Mouse (Mus musculus) forebrain, embryonic 12.5 days (tissue): ENCODE data around the gene Hmga2. TPM values are rescaled to one million over a fixed set of nuclear protein-coding genes. Genes with fewer than 3 reads are reported as not detected.
"Not testable (repeated sequence)": the region's sequence is repeated elsewhere in the genome, so short reads cannot be mapped to it uniquely, and the experiment has no call there.

ENCODE experiments used
- ATAC-seq: fragments of 200-750 bp; cut with Nextera tagmentation; 2 replicates; pipeline ENCODE4 v1.8.0; 2017; ENCODE audit warnings: moderate TSS enrichment; ENCODE audit not compliant: low FRiP score
- H3K27ac ChIP-seq: fragments of 300-500 bp; sonication (generic); 2 replicates; pipeline ENCODE4 v1.5.1; 2016; ENCODE audit warnings: mild to moderate bottlenecking
- H3K27me3 ChIP-seq: fragments of 300-500 bp; sonication (generic); 2 replicates; pipeline ENCODE4 v1.6.1; 2016; ENCODE audit warnings: mild to moderate bottlenecking
- H3K36me3 ChIP-seq: fragments of 300-500 bp; sonication (generic); replicated peaks from 2 replicates; pipeline ENCODE4 v1.6.1; 2016; ENCODE audit warnings: mild to moderate bottlenecking
- H3K4me1 ChIP-seq: fragments of 300-500 bp; sonication (generic); 2 replicates; pipeline ENCODE4 v1.6.1; 2016
- H3K4me2 ChIP-seq: fragments of 300-500 bp; sonication (generic); 2 replicates; pipeline ENCODE4 v1.6.1; 2016; ENCODE audit warnings: mild to moderate bottlenecking, moderate library complexity
- H3K4me3 ChIP-seq: fragments of 300-500 bp; sonication (generic); replicated peaks from 2 replicates; pipeline ENCODE4 v1.5.1; 2016; ENCODE audit warnings: mild to moderate bottlenecking
- H3K9ac ChIP-seq: fragments of 300-500 bp; sonication (generic); 2 replicates; pipeline ENCODE4 v1.6.1; 2016; ENCODE audit warnings: mild to moderate bottlenecking
- H3K9me3 ChIP-seq: fragments of 300-500 bp; sonication (generic); 2 replicates; pipeline ENCODE4 v1.6.1; 2016
- WGBS: fragments of 180-500 bp; shearing (Covaris S2); methylation state at CpG from one replicate; pipeline ENCODE4 v1.1.7; 2016; 5-methylcytosine and 5-hydroxymethylcytosine counted together
- polyA plus RNA-seq: library from polyadenylated mRNA; unstranded; fragments of >200 nt; fragmentation: Nextera tagmentation; extraction: Ambion mirVana; gene quantifications from 2 replicates; pipeline ENCODE4 v1.2.1, GENCODE M21; 2016

Gene Hmga2
- polyA plus RNA-seq, 1 experiment from 2014 or later, result 48.9 TPM

DNA sequence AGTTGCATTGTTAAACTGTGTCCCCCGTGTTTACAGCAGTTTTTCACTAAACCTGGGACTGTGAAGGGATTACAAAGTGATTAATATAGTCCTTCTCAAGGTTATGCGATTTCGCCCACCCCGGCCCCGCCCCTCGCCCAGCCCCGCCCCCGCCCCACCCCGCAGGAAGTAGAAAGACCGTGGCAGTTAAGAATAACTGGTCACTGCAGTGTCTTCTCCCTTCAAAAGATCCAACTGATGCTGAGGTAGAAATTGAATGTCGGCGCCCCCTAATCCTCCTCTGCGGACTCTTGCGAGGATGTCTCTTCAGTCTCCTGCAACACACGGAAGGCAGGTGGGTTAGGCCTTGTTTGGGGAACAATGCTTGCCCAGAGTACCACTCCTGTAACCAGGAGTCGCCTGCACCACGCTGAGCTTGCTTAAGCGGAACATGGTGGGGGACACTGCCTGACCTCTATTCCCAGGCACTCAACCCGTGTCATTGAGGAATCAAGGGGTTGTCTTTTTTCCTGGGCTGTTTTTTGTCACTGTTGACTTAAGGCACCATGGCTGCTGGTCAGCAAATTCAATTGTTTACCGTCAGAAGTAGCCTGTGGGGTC is 112.2 kb downstream of the Hmga2 start:
- no peak for ATAC-seq
- Histone ChIP-seq H3K9ac (no peak overlapping the region), H3K36me3 (peaks cover 6% of the 10 kb centered on the region; the same call in 1 of the 2 replicates), H3K9me3 (no peaks in the 10 kb centered on the region), H3K27me3 (no peaks in the 10 kb centered on the region), H3K4me1 (peaks cover 22% of the 10 kb centered on the region), H3K4me3 (no peak overlapping the region), H3K4me2 (no peak overlapping the region), H3K27ac (no peak overlapping the region)
- 58% methylated on average over 20 of the region's 20 CpGs for WGBS

DNA sequence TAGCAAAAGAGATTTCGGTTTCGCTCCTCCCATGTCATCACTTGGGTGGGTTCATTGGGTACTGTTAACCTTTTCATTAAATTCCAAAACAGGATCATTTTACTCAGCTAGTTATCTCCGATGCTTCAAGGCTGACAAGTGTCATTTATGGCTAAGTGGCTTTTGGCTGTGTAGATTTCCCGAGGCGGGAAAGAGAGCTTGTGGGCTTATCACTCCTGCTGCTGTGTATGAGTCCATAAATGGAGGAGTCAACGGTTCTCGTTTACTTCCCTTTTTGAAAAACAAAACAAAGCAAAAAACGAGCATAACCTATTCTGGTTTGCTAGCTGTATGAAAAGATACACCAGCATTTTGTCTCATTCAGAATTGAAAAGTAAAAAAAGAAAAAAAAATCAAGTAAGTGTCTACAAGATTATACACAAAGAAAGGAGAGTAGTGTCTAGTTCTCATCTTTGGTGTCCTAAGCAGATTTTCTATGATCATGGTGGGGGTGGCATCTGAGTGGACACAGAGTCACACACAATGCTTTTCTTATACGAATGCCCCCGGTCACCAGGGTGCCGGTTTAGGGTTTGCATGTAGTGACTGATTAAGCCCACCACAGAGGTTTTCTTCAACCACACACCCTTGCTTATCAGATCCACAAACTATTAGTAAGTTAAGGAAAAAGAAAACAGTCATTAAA is 112.8 kb downstream of the Hmga2 start:
- not testable (repeated sequence) for H3K9ac ChIP-seq, H3K4me2 ChIP-seq, H3K9me3 ChIP-seq, H3K4me3 ChIP-seq, H3K27ac ChIP-seq, H3K36me3 ChIP-seq, ATAC-seq, H3K27me3 ChIP-seq
- H3K4me1 ChIP-seq, result peaks cover 22% of the 10 kb centered on the region
- WGBS, result 80% methylated on average over 10 of the region's 11 CpGs

DNA sequence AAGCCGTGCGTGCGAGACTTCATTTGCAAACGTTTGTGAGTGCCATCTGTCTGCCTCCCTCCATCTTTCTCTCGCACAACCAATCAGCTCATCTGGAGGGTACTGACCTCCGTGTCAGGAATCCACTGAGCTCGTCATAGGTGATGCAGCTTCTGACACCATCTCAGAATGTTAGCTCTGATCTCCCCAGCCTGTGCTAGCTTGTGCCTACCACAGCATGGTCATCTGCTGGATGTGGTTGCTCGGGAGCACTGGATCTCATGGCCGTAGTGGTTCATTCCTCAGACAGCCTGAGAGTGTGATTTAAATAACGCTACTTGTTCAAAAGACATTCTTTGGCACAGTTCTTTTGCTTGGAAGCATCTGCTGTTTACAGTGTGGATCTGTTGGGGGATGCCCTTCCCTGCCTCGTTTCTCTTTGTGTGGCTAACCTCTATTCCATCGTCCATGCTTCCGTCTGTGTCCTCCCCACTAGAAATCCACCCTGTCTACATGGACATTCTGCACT is 121.7 kb downstream of the Hmga2 start:
- no peak overlapping the region for H3K27ac ChIP-seq
- H3K4me2 ChIP-seq, result no peak overlapping the region
- H3K4me3 ChIP-seq, result no peak overlapping the region
- WGBS, result 79% methylated on average over 13 of the region's 13 CpGs
- H3K36me3 ChIP-seq, result no peaks in the 10 kb centered on the region
- 0 out of 2 replicates have a peak, but pooled peaks cover 4% of the 10 kb centered on the region for H3K27me3 ChIP-seq
- no peak overlapping the region for H3K9ac ChIP-seq
- H3K9me3 ChIP-seq, result no peaks in the 10 kb centered on the region
- no peaks in the 10 kb centered on the region for H3K4me1 ChIP-seq
- no peak for ATAC-seq

DNA sequence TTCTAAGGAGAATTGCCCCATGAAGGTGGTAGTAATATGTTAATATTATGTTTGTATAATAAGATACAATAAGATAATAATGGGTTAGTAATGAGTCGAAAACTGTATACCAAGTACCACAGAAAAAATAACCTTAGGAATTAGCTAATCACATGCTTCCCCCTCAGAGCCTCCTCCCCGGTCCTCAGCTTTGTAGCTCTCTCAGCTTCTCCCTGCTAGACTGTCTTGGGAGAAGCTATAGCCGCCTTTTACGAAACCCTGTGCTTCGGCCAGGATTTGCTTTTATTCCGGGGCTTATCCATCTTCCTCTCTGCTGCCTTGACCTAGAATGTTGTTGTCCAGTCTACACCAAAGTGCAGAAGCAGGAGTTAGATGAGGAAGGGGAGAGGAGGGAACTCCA is 130.9 kb downstream of the Hmga2 start:
- H3K9ac ChIP-seq, result no peak overlapping the region
- no peaks in the 10 kb centered on the region for H3K9me3 ChIP-seq
- H3K4me2 ChIP-seq, result no peak overlapping the region
- WGBS, result 27% methylated on average over 6 of the region's 6 CpGs
- peaks cover 15% of the 10 kb centered on the region for H3K4me1 ChIP-seq
- no peaks in the 10 kb centered on the region for H3K36me3 ChIP-seq
- no peak overlapping the region for H3K4me3 ChIP-seq
- no peak overlapping the region; the same call in 1 of the 2 replicates for H3K27ac ChIP-seq
- H3K27me3 ChIP-seq, result peaks cover 27% of the 10 kb centered on the region
- peak; percentile 44 for ATAC-seq

DNA sequence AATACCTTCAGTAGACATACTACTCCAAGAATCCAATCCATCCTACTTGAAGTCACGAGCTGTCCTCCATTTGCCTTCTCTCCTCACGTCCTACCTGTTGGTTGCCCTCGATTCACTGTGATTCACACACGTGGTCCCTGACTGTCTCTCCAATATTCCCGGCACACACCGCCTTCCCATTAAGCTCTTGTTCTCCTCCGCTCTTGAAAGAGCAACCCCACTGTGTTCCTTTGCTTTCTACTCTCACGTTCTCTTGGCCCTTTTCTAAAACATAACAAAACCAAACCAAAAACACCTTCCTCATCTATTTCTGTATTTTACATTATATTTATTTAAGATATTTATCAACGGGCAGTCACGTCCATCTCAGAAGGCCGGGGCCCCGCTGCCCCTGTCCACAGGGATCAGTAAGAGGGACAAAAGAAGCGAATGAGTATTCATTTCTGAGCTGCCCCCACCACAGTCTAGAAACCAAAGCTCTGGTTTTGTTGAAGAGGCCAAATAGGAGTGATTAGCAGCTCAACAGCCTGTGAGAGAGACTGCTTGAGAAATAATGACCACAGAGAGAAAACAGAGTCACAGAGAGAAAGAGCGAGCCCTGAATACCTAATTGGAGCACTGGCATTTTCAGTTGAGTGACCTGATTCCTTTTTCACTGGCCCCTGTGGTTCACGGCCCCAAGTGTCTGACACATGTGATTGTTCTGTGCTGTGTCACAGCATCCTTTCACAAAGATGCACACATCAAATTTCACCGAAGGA is 131.5 kb downstream of the Hmga2 start:
- Histone ChIP-seq H3K27me3 (peaks cover 33% of the 10 kb centered on the region), H3K36me3 (no peaks in the 10 kb centered on the region), H3K27ac (peak overlapping the region; percentile 70), H3K4me1 (peaks cover 18% of the 10 kb centered on the region), H3K9me3 (no peaks in the 10 kb centered on the region), H3K4me3 (no peak overlapping the region), H3K9ac (0 out of 2 replicates have a peak overlapping the region, but pooled peaks have one; percentile 5), H3K4me2 (peak overlapping the region; percentile 19; the same call in 1 of the 2 replicates)
- ATAC-seq, result peak; percentile 78
- WGBS, result 15% methylated on average over 16 of the region's 16 CpGs

DNA sequence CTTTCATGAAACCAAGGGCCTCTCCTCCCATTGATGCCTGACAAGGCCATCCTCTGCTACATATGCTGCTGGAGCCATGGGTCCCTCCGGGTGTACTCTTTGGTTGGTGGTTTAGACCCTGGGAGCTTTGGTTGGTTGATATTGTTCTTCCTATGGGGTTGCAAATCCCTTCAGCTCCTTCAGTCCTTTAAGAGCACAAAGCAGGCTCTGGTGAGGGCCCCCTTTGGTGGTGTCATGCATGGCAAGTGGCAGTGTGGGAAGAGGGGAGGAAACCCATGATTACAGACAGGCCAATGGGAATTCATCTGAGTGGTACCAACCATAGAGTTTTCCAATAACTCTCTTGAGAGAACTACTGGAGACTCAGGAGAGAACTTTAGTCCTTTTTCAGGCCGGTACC is 136.4 kb downstream of the Hmga2 start:
- ATAC-seq, H3K36me3 ChIP-seq, H3K4me3 ChIP-seq, H3K27ac ChIP-seq, H3K4me2 ChIP-seq, H3K9me3 ChIP-seq, H3K9ac ChIP-seq: not testable (repeated sequence)
- peaks cover 17% of the 10 kb centered on the region for H3K4me1 ChIP-seq
- H3K27me3 ChIP-seq, result peaks cover 26% of the 10 kb centered on the region
- 67% methylated on average over 2 of the region's 2 CpGs for WGBS

DNA sequence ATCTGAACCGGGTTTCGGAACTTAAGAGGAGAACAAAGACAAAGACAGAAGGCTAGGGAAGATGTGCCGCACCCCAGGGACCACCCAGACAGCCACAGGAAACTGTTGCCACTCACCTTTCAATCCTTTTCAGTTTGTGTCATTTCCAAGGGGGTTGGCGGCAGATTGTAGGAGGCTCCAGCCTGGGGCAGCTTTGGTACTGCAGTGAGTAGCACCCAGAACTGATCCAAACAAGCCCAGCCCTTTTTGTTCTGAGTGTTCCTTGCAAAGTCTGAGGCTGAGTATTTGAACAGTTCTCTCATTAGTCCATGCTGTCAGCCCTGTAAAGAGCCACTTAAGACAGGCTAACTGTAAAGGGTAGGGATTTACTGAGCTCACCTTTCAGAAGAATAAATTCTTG is 136.9 kb downstream of the Hmga2 start:
- no peak for ATAC-seq
- no peak overlapping the region for H3K4me3 ChIP-seq
- no peak overlapping the region for H3K27ac ChIP-seq
- no peak overlapping the region for H3K9ac ChIP-seq
- H3K4me1 ChIP-seq, result peaks cover 12% of the 10 kb centered on the region
- no peaks in the 10 kb centered on the region for H3K36me3 ChIP-seq
- WGBS, result 40% methylated on average over 4 of the region's 4 CpGs
- H3K9me3 ChIP-seq, result no peaks in the 10 kb centered on the region
- H3K4me2 ChIP-seq, result no peak overlapping the region
- peaks cover 26% of the 10 kb centered on the region for H3K27me3 ChIP-seq

DNA sequence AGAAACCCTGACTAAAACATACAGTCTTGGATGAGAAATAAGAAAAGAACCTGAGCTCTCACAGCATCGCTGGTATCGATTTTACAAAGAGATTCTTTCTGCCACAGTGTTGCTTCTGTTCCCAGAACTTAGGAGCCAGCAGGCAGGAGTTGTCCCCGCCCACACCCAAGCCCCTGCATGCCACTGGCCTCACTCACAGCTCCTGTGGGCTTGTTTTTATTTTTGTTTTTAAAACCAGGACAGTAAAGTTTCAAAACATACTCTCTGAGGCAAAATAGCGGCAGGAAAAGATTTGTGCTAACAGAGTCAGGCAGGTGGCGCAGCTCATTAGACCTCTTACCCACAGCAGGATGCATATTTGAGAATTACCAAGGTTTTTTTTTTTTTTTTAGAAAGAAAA is 137.4 kb downstream of the Hmga2 start:
- Histone ChIP-seq H3K36me3 (no peaks in the 10 kb centered on the region), H3K9me3 (no peaks in the 10 kb centered on the region), H3K9ac (no peak overlapping the region), H3K27ac (no peak overlapping the region), H3K4me1 (peaks cover 9% of the 10 kb centered on the region), H3K4me3 (no peak overlapping the region), H3K4me2 (no peak overlapping the region), H3K27me3 (peaks cover 25% of the 10 kb centered on the region)
- ATAC-seq, result no peak
- whole genome bisulfite sequencing, result 51% methylated on average over 5 of the region's 5 CpGs

DNA sequence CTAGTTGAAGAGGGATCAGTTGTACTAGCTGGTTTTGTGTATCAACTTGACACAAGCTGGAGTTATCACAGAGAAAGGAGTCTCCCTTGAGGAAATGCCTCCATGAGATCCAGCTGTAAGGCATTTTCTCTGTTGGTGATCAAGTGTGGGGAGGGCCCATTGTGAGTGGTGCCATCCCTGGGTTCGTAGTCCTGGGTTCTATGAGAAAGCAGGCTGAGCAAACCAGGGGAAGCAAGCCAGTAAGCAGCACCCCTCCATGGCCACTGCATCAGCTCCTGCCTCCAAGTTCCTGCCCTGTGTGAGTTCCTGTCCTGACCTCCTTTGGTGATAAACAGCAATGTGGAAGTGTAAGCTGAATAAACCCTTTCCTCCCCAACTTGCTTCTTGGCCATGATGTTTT is 137.8 kb downstream of the Hmga2 start:
- peaks cover 20% of the 10 kb centered on the region for H3K27me3 ChIP-seq
- 100% methylated on average over 1 of the region's 1 CpGs for WGBS
- H3K4me3 ChIP-seq, ATAC-seq, H3K36me3 ChIP-seq, H3K4me1 ChIP-seq, H3K27ac ChIP-seq, H3K9me3 ChIP-seq, H3K9ac ChIP-seq, H3K4me2 ChIP-seq: not testable (repeated sequence)

DNA sequence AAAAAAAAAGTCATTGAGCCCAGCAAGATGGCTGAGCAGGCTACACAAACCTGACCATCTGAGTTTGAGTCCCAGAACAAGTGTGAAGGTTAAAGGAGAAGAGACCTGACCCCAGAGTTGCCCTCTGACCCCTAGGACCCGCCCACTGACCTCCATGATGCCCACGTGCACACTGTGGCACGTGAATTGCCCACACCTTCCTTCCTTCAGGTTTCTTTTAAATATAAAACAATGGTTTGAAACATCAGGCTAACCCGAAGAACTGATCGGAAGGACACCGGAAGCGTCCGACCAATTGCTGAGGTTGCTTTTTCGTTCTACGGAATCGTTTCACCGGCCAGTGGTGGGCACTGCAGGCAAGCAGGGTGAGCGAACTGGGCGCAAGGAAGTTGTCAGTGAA is 148.3 kb downstream of the Hmga2 start:
- H3K9ac ChIP-seq, result no peak overlapping the region
- no peak overlapping the region for H3K4me3 ChIP-seq
- 0 out of 2 replicates have a peak, but pooled peaks cover 3% of the 10 kb centered on the region for H3K9me3 ChIP-seq
- no peaks in the 10 kb centered on the region for H3K27me3 ChIP-seq
- H3K27ac ChIP-seq, result no peak overlapping the region
- no peaks in the 10 kb centered on the region for H3K4me1 ChIP-seq
- no peaks in the 10 kb centered on the region for H3K36me3 ChIP-seq
- no peak for ATAC-seq
- 94% methylated on average over 14 of the region's 14 CpGs for WGBS
- no peak overlapping the region for H3K4me2 ChIP-seq

DNA sequence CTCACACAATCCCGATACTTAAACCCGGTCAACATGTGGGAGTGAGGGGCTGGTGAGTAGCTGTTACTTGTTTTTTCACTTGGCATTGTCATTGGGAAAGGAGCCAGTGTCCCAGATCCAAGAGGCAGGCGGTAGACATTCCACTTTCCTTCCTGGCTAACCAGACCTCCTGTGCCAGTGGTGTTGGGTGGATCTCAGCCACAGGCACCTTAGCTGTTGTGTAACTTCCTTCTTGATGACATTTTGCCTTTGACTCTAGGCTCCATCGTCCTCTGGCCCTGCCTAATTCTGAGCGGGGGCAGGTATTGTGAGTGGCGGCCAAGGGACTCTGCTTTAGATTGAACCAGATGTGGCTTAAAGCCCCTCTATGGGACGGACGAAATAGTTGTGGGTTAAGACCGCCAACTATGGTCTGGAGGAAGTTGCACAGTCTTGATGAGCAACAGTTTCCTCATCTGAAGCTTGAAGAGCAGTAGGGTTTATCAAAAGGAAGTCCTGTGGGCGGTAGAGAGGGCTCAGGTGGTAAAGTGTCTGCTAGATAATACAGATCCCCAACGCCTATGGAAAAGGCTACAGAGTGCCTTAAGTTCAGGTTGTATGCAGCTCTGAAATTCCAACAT is 152.6 kb downstream of the Hmga2 start:
- Histone ChIP-seq H3K36me3 (no peaks in the 10 kb centered on the region), H3K27ac (no peak overlapping the region), H3K4me1 (no peaks in the 10 kb centered on the region), H3K4me3 (no peak overlapping the region), H3K27me3 (no peaks in the 10 kb centered on the region), H3K9me3 (no peaks in the 10 kb centered on the region), H3K9ac (no peak overlapping the region), H3K4me2 (no peak overlapping the region)
- no peak for ATAC-seq
- 92% methylated on average over 11 of the region's 11 CpGs for WGBS

DNA sequence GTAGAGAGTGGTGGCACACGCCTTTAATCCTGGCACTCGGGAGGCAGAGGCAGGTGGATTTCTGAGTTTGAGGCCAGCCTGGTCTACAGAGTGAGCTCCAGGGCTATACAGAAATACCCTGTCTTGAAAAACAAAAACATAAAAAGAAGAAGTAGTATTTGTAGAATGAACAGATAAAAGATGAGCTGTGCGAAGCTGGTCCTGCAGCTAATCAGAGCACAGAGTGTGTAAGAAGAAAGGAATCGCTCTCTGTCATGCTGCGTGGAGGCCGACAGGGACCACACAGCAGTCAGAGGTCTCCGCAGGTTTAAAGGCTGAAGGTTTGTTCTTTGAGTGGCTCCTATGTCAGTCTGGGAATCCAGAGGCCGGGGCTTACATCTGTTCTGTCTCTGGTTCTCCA is 153.5 kb downstream of the Hmga2 start:
- Histone ChIP-seq H3K9me3 (no peaks in the 10 kb centered on the region), H3K9ac (no peak overlapping the region)

More for the DNA sequence above, 153.5 kb downstream of the Hmga2 start:
- no peak for ATAC-seq
- Histone ChIP-seq H3K27me3 (no peaks in the 10 kb centered on the region), H3K4me3 (no peak overlapping the region), H3K36me3 (no peaks in the 10 kb centered on the region), H3K4me2 (no peak overlapping the region), H3K27ac (no peak overlapping the region), H3K4me1 (no peaks in the 10 kb centered on the region)
- WGBS, result 93% methylated on average over 8 of the region's 8 CpGs
